Mouse (Mus musculus) embryo, embryonic 9.5 days (tissue): Measurements from ENCODE around the gene Hlcs.
A peak's percentile ranks its signal among the peaks of the same experiment; 100 is the strongest.

Experiments used
- DNase-seq: peaks from one replicate; pipeline ENCODE4 v3.0.0-alpha.2; 2017; ENCODE audit errors: extremely low spot score

Gene Hlcs

GRCm38 (mm10) chr16:94162000-94162399 is 151.4 kb downstream of the Hlcs start:
- DNase-seq = no peak

GRCm38 (mm10) chr16:94157819-94158218 is 155.6 kb downstream of the Hlcs start:
- DNase-seq = no peak

DNA sequence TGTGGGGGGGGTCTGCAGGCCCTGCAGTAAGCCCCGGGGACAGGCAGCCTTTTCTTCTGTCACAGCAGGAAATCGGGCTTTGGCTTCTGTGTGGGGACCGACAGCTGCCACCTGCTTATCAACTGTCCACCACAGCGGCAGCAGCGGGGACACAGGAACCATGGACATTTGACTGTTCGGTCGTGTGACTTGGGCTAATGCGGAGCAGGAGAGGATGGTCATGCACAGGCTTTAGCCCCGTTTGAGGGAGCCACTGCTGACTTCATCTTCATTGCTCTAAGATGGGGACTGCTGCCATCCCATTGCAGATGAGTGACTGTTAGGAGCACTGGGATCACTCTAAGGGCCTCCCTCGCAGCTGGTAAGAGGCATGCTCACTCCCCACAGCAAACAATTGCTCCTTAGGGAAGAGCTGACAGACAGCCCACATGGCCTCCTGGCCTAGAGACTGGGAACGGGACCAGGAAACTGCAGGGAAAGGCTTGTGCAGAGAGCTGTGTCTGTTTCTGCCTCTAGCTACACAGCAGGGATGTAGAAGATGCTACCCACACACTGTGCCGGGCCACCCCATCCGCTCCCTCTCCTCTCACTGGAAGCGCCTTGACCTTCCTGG is 158.2 kb downstream of the Hlcs start:
- no peak for DNase-seq

DNA sequence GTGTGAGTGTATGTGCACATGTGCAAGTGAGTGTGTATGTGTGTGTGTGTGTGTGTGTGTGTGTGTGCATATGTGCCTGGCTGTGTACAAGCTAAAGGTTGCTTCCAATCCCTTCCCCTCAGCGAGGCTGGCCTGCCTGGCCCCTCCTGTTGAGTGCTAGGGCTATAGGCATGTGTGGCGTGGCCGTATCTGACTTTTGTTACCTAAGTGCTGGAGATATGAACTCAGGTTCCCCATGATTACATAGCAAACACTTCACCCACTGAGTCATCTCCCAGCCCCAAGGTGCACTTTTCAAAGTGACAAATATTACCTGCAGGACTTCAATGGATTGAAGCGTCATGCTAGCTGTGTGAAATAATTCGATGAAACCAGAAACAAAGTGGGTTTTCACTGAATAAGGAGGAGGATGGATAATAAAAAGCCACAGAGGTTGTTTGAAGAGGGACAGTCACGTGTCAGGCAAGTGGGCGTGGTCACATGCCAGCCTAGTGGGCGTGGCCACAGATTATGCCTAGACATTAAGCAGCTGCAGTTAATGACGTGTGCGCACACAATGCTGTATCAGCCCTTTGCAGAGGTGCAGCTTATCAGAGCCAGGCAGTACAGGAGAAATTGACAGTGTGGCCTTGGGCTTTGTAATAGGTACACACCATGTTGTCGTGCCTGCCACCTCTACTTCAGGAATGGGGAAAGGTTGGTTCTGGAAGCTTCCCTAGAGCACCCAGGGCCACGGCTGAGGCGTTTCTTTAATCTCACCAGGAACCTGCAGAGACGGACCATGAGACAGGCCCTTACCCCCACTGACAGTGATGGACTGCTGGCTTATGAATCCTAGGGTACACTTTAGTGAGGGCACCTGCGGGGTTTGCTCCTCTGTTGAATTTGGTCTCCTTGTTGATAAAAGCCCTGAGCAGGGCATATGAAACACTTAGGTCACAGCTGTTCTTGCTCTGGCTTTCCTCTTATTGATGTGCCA is 163.0 kb downstream of the Hlcs start:
- no peak for DNase-seq

GRCm38 (mm10) chr16:94148139-94148538 is 165.2 kb downstream of the Hlcs start:
- no peak for DNase-seq

GRCm38 (mm10) chr16:94143325-94143724 is 170.0 kb downstream of the Hlcs start:
- DNase-seq = no peak

GRCm38 (mm10) chr16:94140746-94141145 is 172.6 kb downstream of the Hlcs start:
- no peak for DNase-seq

DNA sequence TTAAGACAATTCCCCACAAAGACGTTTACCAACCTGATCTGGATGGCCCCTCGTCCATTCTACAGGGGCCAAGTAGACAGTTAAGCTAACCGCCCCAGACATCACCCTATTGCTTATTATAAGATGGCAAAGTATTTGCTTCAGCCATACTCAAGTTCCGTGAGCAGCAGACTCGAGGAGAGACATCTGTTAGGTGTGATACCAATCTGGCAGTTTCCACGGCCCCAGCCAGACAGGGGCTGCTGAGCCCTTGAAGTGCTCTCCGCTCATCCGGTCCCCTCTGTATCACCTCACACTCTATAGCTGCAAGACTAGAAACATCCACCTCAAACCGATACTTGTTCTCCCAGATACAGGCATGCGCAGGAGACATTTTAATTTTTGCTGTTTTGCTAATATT is 179.2 kb downstream of the Hlcs start:
- no peak for DNase-seq

DNA sequence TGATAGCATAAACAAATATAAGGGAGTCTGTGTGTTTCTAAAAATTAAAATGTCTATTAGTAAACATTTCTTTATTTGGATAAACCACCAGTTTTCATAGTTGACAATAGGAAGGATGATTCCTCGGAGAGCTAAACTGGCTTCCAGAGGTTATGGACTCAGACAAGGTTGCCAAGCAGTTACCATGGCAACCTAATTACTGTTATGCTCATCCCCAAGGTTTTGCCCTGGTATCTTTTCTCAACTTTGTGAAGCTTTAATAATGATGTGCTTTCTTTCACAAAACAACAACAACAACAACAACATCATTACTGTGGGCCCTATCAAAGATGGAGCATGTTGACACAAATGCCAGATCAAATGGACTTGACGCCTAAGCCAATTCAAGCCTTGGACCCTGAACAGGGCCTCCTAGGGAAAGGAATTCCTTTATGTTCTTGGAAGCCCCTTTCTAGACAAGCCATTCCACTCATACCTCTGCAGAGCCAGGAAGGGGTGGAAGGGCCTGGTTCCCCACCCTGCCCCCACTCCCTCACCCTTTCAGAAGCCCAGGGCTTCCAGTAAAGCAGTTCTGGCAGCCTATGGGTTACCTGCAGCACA is 185.0 kb downstream of the Hlcs start:
- DNase-seq = peak; percentile 47

DNA sequence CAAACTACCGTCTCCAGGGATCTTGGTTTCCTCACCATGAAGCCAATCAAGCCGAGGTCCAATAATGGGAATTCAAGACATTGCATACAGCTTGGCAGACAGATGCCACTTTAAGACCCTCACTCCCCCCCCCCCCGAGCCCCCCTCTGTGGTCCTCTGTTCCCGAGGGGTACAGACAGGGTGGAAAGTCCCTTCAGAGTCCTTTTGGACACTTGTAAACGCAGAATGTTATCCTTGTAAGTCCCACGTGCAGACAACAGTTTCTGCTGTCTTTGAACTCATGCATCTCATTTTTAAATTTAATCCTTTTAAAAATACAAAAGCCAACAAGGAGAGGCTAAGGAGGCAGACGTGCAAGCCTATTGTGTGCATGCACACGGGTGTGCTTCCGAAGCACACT is 187.2 kb downstream of the Hlcs start:
- no peak for DNase-seq

DNA sequence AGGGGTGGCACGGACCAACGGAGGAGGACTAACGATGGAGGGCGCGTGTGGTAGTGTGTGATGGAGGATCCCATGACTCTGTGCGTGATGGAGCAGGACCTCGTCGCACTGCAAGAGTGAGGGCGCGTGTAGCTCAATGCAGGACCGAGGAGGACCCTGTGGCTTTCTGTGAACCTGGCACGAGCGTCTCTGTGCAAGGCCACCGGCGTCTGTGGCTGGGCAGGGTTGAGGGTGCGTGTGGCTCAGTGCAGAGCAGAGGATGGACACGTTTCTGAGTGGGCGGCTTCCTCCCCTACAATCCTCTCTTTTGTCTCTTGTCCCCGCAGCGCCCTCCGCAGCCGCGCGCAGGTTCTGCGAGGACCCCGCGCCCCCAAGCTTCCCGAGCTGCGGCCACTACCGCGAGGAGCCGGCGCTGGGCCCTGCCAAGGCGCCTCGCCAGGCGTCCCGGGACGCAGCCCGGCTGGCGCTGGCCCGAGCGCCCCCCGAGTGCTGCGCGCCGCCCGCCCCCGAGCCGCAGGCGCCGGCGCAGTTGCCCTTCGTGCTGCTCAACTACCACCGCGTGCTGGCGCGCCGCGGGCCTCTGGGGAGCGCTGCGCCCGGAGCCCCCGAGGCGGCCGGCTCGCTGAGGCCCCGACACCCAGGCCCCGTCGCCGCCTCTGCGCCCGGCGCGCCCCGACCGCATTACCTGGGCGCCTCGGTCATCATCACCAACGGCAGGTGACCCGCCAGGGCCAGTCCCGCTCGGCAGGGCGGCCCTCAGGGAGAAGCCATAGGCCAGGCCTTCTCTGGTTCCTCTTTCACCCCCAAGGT is 188.0 kb downstream of the Hlcs start:
- peak; percentile 51 for DNase-seq

- DNase-seq = no peak
Measured at GRCm38 (mm10) chr16:94123247-94123646, 190.1 kb downstream of the Hlcs start.

DNA sequence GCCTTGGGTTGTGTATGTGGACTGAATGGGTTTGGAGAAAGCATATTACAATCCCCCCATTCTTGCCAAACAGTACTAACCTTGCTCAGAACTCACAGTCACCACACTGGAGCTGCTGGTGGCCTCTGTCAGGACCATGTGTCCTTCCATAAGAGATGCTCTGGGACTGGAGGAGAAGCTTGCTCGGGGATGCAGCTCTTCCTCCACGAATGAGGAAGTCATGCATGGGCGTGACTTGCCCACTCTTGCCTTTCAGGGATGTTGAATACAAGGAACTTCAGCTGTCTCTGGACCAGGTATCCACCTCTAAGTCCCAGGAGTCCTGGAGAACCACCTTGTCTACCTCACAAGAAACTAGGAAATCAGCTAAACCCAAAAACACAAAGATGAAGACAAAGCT is 191.0 kb downstream of the Hlcs start:
- no peak for DNase-seq

DNA sequence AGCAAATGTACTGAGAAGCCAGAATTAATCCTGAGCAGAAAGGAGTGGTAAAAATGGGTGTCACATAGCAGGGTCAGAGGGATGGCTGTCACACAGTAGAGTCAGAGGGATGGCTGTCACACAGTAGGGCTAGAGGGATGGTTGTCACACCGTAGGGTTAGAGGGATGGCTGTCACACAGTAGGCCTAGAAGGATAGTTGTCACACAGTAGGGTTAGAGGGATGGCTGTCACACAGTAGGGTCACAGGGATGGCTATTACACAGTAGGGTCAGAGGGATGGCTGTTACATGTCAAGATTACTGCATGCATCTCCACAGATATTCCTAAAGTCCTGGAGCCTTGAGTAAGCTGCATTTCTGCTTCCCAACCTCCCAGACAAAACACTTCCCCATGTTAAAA is 195.0 kb downstream of the Hlcs start:
- no peak for DNase-seq

- no peak for DNase-seq
Measured at GRCm38 (mm10) chr16:94117333-94117732, 196.0 kb downstream of the Hlcs start.

GRCm38 (mm10) chr16:94114693-94115092 is 198.7 kb downstream of the Hlcs start:
- DNase-seq = no peak

- no peak for DNase-seq
Measured at GRCm38 (mm10) chr16:94113160-94113559, 200.2 kb downstream of the Hlcs start.

DNA sequence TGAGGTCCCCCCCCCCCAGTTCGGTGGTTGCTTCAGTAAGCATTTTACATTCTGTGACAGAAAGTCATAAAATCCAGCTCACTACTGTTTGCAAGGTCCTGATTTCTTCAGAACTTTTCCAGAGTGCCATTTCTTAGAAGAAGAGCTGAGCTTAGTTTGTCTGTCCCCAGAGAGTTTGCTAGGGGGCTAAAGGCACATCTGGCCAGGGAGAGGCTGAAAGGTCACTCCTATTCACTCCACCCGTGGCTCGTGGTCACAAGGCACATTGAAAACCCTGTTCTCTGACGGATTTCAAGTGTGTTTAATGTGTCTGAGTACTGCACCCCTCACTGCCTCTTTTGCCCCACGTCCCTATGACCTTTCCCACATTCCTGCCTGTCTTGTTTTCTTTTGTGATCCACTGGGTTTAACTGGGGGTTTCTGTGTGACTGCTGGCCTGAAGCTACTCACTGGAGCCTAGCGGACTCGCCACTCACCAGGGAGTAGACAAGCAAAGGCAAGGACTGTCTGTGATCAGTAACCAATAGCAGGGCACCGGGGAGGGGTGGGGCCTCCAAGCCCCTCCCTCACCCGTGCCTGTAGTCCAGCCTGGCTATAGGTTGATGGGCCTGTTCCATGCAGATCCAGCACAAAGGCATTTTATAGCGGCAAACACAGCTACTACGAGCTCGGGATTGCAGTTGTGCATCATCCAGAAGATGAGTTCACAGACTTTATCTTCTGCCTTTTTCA is 215.5 kb downstream of the Hlcs start:
- peak; percentile 65 for DNase-seq

- DNase-seq = peak; percentile 39
Measured at GRCm38 (mm10) chr16:94096479-94096878, 216.9 kb downstream of the Hlcs start.

GRCm38 (mm10) chr16:94095109-94095822 is 218.1 kb downstream of the Hlcs start:
- DNase-seq = peak; percentile 55
